In the genomic region with DNA sequence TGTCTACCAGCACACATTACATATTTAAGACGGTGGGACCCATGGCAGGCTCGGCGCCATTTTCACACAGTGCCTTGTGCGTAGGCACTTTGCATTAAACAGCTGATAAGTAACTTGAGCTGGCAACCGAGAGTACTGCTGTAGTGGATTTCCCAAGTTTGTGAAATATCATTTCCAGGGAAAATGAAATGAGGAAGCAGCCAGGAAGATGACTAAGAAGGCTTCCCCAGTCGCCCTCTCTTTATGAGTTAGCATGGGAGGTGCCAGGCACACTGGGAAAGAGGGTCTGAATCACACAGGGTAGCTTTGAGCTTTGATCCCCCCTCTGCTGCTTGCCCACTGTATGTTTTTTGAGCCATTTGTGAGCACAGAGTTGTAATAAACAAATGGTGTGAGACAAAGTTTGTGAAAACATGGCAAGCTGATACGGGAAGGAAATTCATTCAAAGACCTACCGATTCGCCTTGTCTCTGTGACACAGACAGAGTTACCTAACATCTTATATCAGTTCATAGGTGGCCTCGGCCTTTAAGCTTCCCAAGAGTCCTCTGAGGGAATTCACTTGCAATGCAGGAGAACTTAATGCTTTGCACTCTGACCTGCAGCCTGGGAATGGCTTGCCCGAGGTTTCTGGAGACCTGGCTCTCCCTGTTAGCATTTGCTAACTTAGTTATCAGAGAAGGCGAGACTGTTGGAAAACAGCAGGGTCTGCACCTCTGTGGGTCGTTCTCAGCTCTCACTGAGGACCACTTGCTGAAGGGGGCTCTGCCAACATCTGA, we compare ENCODE assay signal across 13 mouse cellular contexts.
DNase-seq lines count a peak whose midpoint lies in the region; ATAC-seq lines count a peak whose summit lies in the region.
"Had no signal": no experiment of that assay in that cellular context is flagged by ENCODE, and none has a peak within 500 bp of the region (broad histone marks: within the 10 kb centered on the region; RNA-seq: fewer than 3 reads in every experiment).

No protein-coding gene starts in this region.

- no peak overlapping the region for H3K4me3 ChIP-seq in forebrain, embryonic 14.5 days (ENCODE audit: low read depth, low read length)
- no peak overlapping the region for H3K4me3 ChIP-seq in forebrain, embryonic 15.5 days
- H3K4me3 ChIP-seq in heart, embryonic 15.5 days: no peak overlapping the region
- no peak overlapping the region for H3K4me3 ChIP-seq in neural tube, embryonic 11.5 days (ENCODE audit: low read depth, low read length)
- H3K4me3 ChIP-seq in stomach, embryonic 16.5 days (replicated peaks; ENCODE audit: low read length): no peak overlapping the region
- H3K4me3 ChIP-seq: midbrain, embryonic 13.5 days; neural tube, embryonic 15.5 days had no signal

- H3K27me3 ChIP-seq in forebrain, embryonic 14.5 days (replicated peaks; ENCODE audit: control insufficient read depth, insufficient read depth, low read length): no peaks in the 10 kb centered on the region
- no peaks in the 10 kb centered on the region for H3K27me3 ChIP-seq in forebrain, embryonic 15.5 days
- H3K27me3 ChIP-seq in heart, embryonic 15.5 days: no peaks in the 10 kb centered on the region
- no peaks in the 10 kb centered on the region for H3K27me3 ChIP-seq in neural tube, embryonic 11.5 days (ENCODE audit: control insufficient read depth, insufficient read depth, low read length)
- H3K27me3 ChIP-seq in stomach, embryonic 16.5 days (ENCODE audit: control insufficient read depth, insufficient read depth, low read length): no peaks in the 10 kb centered on the region
- H3K27me3 ChIP-seq: neural tube, embryonic 15.5 days had no signal

- H3K36me3 ChIP-seq in forebrain, embryonic 14.5 days (ENCODE audit: control insufficient read depth, insufficient read depth, low read length): peaks cover 4% of the 10 kb centered on the region; the same call in 1 of the 2 replicates
- H3K36me3 ChIP-seq in forebrain, embryonic 15.5 days: no peaks in the 10 kb centered on the region
- peaks cover 4% of the 10 kb centered on the region; the same call in 1 of the 2 replicates for H3K36me3 ChIP-seq in heart, embryonic 15.5 days
- no peaks in the 10 kb centered on the region for H3K36me3 ChIP-seq in neural tube, embryonic 11.5 days (ENCODE audit: control insufficient read depth, insufficient read depth, low read length)
- no peaks in the 10 kb centered on the region for H3K36me3 ChIP-seq in stomach, embryonic 16.5 days (ENCODE audit: control insufficient read depth, insufficient read depth, low read length)
- H3K36me3 ChIP-seq: midbrain, embryonic 13.5 days; neural tube, embryonic 15.5 days had no signal

- H3K4me1 ChIP-seq in forebrain, embryonic 14.5 days (ENCODE audit: control insufficient read depth, insufficient read depth, low read length): peaks cover 10% of the 10 kb centered on the region
- H3K4me1 ChIP-seq in forebrain, embryonic 15.5 days: peaks cover 14% of the 10 kb centered on the region
- peaks cover 66% of the 10 kb centered on the region for H3K4me1 ChIP-seq in heart, embryonic 15.5 days (replicated peaks)
- peaks cover 9% of the 10 kb centered on the region for H3K4me1 ChIP-seq in neural tube, embryonic 11.5 days (ENCODE audit: control insufficient read depth, insufficient read depth, low read length)
- H3K4me1 ChIP-seq in stomach, embryonic 16.5 days (ENCODE audit: control insufficient read depth, insufficient read depth, low read length): peaks cover 13% of the 10 kb centered on the region

- no peaks in the 10 kb centered on the region for H3K9me3 ChIP-seq in forebrain, embryonic 14.5 days (replicated peaks; ENCODE audit: control insufficient read depth, low read length)
- H3K9me3 ChIP-seq in forebrain, embryonic 15.5 days: no peaks in the 10 kb centered on the region
- H3K9me3 ChIP-seq in heart, embryonic 15.5 days (replicated peaks): no peaks in the 10 kb centered on the region
- H3K9me3 ChIP-seq in neural tube, embryonic 11.5 days (ENCODE audit: control insufficient read depth, low read length): no peaks in the 10 kb centered on the region
- no peaks in the 10 kb centered on the region for H3K9me3 ChIP-seq in stomach, embryonic 16.5 days (replicated peaks; ENCODE audit: control insufficient read depth, low read length)
- H3K9me3 ChIP-seq: midbrain, embryonic 13.5 days; neural tube, embryonic 15.5 days had no signal

- H3K4me2 ChIP-seq in forebrain, embryonic 14.5 days (ENCODE audit: low read length): no peak overlapping the region
- H3K4me2 ChIP-seq in forebrain, embryonic 15.5 days (replicated peaks): no peak overlapping the region
- no peak overlapping the region for H3K4me2 ChIP-seq in heart, embryonic 15.5 days
- H3K4me2 ChIP-seq in neural tube, embryonic 11.5 days (ENCODE audit: low read depth): no peak overlapping the region
- H3K4me2 ChIP-seq in stomach, embryonic 16.5 days (ENCODE audit: low read depth, low read length): no peak overlapping the region
- H3K4me2 ChIP-seq: hindbrain, embryonic 14.5 days; midbrain, embryonic 13.5 days; neural tube, embryonic 15.5 days had no signal

- no peak overlapping the region for H3K27ac ChIP-seq in forebrain, embryonic 14.5 days (ENCODE audit: low read depth, low read length)
- no peak overlapping the region for H3K27ac ChIP-seq in forebrain, embryonic 15.5 days (replicated peaks)
- H3K27ac ChIP-seq in heart, embryonic 15.5 days: peak overlapping the region; percentile 10; the same call in 1 of the 2 replicates
- H3K27ac ChIP-seq in neural tube, embryonic 11.5 days (ENCODE audit: low read depth, low read length): 0 out of 2 replicates have a peak overlapping the region, but pooled peaks have one; percentile 8
- peak overlapping the region; percentile 29; the same call in 1 of the 2 replicates for H3K27ac ChIP-seq in stomach, embryonic 16.5 days (ENCODE audit: low read length)
- H3K27ac ChIP-seq: hindbrain, embryonic 14.5 days; midbrain, embryonic 13.5 days had no signal

- H3K9ac ChIP-seq in forebrain, embryonic 14.5 days (ENCODE audit: low read length): no peak overlapping the region
- H3K9ac ChIP-seq in forebrain, embryonic 15.5 days (replicated peaks): no peak overlapping the region
- no peak overlapping the region for H3K9ac ChIP-seq in heart, embryonic 15.5 days
- H3K9ac ChIP-seq in neural tube, embryonic 11.5 days (ENCODE audit: low read length): no peak overlapping the region
- no peak overlapping the region for H3K9ac ChIP-seq in stomach, embryonic 16.5 days (ENCODE audit: low read length)
- H3K9ac ChIP-seq: hindbrain, embryonic 14.5 days; midbrain, embryonic 13.5 days; neural tube, embryonic 15.5 days had no signal

- 82% methylated on average over 13 of the region's 13 CpGs for WGBS in forebrain, embryonic 14.5 days
- WGBS in forebrain, embryonic 15.5 days: 80% methylated on average over 13 of the region's 13 CpGs
- WGBS in heart, embryonic 15.5 days: 55% methylated on average over 13 of the region's 13 CpGs
- WGBS in neural tube, embryonic 11.5 days: 73% methylated on average over 13 of the region's 13 CpGs
- 66% methylated on average over 13 of the region's 13 CpGs for WGBS in stomach, embryonic 16.5 days

- ATAC-seq in forebrain, embryonic 14.5 days: no peak
- ATAC-seq in forebrain, embryonic 15.5 days (replicated peaks): no peak; the same call in 1 of the 2 replicates
- no peak for ATAC-seq in heart, embryonic 15.5 days (replicated peaks; ENCODE audit: insufficient number of reproducible peaks, insufficient read depth, low FRiP score, low read depth)
- no peak for ATAC-seq in neural tube, embryonic 11.5 days (ENCODE audit: insufficient read depth, low FRiP score, low TSS enrichment)
- ATAC-seq in stomach, embryonic 16.5 days (ENCODE audit: insufficient read depth, low FRiP score): no peak
- ATAC-seq: activated CD4-positive, CD25-positive, alpha-beta regulatory T cell, adult 4 months; midbrain, embryonic 13.5 days had no signal

- peak; percentile 27 for DNase-seq in forebrain, embryonic 14.5 days (ENCODE audit: low spot score)
- no peak for DNase-seq in heart, adult 9 months (ENCODE audit: low spot score in 2 of 2)
- no peak for DNase-seq in neural tube, embryonic 11.5 days (ENCODE audit: low spot score)
- no peak for DNase-seq in neural tube, embryonic 10.5 days (ENCODE audit: extremely low spot score, low spot score)
- no peak for DNase-seq in thymus, postnatal 25 days
- DNase-seq: lung, adult 2 months had no signal

Comparison
In these comparisons a context has a peak if more than half of its experiments do, and no peak if none do; other contexts are left out.
1. H3K27ac ChIP-seq: peak in heart, embryonic 15.5 days (single experiment), neural tube, embryonic 11.5 days (single experiment) and stomach, embryonic 16.5 days (single experiment); none in forebrain, embryonic 14.5 days (single experiment) and forebrain, embryonic 15.5 days (single experiment).